Mouse (Mus musculus) G1E-ER4 (cell line): ENCODE measurements around the gene Pear1. TPM values are rescaled to one million over a fixed set of nuclear protein-coding genes. Genes with fewer than 3 reads are reported as not detected.

Experiments used
- GATA1 ChIP-seq: IDR thresholded peaks from one replicate; pipeline ENCODE4 v1.8.0; 2012; ENCODE audit warnings: low read length, inconsistent platforms
- polyA plus RNA-seq: library from polyadenylated mRNA; stranded (reverse); fragments of >175 nt; gene quantifications from 2 replicates; pipeline ENCODE4 v1.2.3, GENCODE M21; 2012

Pear1 gene
- polyA plus RNA-seq, 1 experiment, result not detected

DNA sequence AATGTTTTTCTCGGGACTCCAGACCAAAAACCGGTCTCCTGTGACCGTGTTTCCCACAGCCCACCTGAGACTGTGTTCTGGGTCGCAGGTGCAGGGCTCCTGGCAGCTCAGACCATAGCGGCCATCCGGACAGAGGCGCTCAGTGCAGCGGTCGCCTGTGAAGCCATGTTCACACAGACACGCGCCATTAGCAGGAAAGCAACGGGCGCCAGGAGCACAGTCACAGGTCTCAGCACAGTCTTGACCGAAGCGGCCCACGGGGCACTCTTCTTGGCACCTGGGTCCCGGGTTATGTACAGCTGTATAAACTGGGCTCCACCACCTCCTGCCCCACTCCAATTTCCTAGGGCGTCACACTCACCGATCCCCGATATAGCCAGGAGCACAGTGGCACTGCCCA lies 67.6 kb downstream of the Pear1 start:
- TF ChIP-seq GATA1, result no peak

DNA sequence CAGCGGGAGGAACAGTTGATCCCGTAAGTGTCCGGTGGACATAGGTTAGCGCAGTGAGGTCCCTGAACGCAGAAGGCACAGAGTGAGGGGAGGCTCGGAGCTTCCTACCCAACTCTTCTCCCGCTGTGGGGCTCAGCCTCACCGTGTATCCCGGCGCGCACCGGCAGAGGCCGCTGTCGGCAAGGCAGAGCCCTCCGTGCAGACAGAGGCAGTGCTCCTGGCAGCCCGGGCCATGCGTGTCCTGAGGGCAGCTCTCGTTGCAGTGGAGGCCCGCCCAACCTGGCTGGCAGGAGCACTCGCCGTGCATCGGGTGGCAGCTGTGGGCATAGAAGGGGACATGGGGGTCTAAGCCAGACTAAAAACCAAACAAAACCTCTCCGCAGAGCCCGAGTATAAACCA lies 68.1 kb downstream of the Pear1 start:
- TF ChIP-seq GATA1, result no peak

DNA sequence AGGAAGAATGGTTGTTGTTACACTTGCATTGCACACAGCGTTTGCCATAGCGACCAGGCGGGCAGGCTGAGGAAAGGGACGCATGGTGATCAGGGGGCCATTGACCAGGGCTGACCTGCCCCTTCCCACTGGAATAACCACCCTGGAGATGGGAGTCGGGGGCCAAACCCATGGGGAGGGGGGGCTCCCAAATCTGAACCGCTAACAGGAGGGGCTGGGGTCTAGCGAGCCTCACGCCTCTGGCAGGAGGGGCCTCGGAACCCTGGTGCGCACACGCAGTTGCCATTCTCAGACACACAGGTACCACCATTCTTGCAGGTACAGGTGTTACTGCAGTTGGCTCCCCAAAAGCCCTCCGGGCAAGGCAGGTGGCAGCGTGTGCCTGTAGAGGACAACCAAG lies 70.3 kb downstream of the Pear1 start:
- TF ChIP-seq GATA1, result no peak

DNA sequence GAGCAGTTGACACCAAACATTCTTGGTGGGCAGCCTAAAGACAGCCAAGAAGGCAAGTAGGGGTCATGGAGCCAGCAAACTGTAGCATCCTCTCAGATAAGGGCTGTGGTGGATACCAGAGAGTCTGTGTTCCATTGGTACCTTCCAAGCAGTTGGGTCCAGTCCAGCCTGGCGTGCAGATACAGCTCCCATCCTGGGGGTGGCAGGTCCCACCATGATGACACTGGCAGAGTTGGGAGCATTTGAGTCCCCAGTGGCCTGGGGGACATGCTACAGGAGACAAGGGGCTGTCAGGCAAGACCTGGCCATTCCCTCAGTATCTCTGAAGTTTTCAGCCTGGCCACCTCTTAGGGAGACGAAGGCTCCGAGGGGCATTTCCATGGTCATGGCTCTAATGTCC lies 71.5 kb downstream of the Pear1 start:
- TF ChIP-seq GATA1, result no peak

DNA sequence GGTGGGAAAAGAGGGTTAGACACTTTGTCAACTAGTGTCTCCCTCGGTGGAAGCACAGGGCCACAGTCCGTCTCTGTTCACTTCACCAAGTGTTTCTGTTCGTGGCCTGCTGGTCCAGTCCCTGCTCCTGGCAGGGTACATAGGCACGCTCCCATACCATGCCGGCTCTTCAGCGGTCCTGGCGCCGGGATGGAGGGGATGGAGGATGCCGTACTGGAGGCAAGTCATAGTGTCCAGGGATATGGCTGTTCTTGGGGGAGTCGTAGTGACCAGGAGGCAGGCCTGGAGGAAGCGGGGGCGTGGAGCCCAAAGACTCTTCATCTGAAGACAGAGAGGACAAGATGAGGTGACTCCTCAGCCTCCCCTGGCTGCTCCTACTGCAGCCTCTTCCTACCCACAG lies 74.1 kb downstream of the Pear1 start:
- TF ChIP-seq GATA1, result no peak

DNA sequence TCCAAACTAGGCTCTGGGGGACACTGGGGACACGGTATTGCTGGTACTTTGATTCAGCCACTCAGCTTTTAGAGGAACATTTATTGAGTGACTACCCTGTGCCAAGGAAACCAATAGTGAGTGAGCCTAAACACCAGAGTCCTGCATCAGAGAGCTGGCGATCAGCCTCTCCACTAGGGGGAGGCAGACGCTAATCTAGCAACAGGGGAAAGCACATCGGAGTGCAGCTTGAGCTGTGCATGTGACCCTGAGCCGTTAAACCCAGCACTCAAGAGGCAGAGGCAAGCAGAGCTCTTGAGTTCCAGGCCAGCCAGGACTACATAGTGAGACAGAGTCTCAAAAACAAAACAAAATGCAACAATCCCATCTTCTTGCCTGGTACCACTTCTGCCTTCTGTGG lies 75.1 kb downstream of the Pear1 start:
- no peak for TF ChIP-seq GATA1

DNA sequence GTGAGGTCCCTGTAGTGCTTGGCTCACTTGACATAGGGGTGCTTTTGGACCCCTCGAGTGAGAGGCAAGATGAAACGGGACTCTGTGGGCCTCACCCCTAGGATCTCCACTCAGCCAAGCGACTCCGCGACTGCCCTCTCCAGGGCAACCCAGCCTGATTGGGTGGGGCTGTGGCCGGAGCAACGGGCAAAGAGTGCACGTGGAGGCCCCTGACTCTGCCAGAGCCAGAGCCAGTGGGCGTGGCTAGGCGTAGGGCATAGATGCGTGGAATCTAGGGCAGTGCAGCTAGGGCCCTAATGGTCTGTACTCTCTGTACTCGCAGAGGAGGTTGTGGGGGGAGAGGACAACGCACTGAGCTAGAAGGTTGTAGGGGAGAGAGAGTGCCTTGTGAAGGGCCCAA lies 75.7 kb downstream of the Pear1 start, which contains the start of gene Lrrc71:
Lrrc71 (minus strand) TSS at position 195 of the 400 bp plus-strand sequence.
- TF ChIP-seq GATA1, result no peak

DNA sequence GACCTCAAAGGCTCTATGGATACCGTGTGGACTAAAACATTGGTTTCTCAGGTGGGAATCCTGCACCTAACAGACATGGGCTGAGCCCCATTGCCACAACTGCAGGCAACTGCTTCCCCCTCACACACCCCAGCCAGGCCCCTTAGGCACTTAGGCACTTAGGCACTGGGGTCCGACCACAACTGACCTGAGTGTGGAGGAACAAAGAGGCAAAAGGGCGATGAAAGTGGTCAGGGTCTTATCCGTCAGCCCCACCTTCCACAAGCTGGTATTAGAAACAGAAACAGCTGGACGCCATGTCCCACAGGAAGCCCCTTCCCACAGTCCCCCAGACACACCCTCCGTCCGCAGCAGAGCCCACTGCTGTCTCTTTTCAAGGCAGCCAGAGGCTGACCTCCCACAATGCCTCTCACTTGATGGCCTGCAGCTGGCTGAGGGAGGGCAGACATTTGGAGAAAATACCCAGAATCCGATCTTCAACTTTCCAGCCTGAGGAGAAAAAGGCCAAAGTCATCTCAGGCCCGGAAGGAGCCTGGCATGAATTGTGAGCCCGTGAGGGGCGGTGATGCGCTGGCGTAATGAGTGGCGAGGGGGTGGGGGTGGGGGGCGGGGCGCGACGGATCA lies 79.0 kb downstream of the Pear1 start:
- TF ChIP-seq GATA1, result no peak

DNA sequence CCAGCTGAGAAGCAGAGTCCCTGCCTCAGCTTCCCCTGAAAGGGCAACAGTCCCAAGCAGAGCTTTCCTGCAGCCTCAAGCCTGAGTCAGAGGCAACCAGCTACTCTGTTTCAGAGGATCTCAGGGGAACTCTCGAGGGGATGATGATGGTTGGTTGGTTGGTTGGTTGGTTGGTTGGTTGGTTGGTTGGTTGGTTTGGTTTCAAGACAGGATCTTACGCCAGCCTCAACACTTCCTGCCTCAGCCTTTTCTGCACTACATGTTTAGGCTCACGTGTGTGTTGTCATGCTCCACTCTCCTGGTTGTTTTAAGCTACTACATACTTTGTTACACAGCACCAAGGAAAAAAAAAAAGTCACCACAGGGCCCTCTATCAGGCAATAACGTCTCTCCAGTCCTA lies 80.2 kb downstream of the Pear1 start:
- TF ChIP-seq GATA1, result no peak

DNA sequence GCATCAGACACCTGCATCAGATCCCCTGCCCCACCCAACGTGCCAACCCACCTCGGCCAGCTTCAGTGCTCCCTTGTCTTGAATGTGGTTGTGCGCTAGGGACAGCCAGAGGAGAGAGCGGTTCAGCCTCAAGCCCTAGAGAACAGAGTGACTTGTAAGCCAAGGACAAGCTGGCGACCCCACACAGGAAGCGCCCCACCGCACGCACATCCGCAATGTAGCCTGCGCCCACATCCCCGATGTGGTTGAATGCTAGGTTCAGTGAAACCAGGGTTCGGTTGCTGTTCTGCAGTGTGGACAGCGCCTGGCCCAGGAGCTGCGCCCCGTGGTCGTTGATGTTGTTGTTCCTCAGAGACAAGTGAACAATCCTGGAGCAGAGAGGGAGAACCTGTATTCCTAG lies 81.4 kb downstream of the Pear1 start:
- no peak for TF ChIP-seq GATA1

DNA sequence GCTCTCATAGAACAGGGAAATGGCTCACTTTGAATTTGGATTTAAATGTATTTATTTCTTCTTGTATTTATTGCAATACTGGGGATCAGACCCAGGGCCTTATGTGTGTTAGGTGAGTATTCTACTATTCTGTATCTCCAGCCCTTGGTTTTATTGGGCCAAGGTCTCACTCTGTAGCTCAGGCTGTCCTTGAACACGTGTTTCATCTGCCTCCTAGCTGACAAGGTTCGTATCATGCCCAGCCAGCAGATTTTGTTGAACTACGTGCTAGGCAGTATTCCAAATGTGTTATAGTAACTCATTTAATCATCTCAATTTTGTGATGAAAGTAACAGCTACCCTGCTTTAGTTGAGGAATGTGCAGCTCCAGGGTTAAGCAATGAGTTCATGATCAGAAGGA lies 82.1 kb downstream of the Pear1 start:
- TF ChIP-seq GATA1, result no peak

DNA sequence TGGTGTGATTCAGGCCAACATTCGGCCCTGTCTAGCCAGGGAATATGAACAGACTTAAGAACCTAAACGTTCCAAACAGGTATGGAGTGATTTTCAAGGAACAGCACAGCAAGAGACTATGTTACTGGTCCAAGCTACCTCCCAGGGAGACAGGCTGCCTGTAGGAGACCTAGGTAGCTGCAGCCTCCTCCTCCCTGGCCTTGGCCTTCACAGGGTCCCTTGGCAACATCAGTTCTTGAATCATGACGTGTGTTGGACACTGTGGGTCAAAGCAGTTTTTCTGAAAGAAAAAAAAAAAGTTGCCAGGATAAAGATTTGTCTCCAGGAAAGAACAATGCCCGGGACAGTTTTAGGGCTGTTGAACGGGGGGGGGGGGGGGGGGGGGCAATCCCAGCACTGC lies 85.2 kb downstream of the Pear1 start:
- TF ChIP-seq GATA1, result no peak

DNA sequence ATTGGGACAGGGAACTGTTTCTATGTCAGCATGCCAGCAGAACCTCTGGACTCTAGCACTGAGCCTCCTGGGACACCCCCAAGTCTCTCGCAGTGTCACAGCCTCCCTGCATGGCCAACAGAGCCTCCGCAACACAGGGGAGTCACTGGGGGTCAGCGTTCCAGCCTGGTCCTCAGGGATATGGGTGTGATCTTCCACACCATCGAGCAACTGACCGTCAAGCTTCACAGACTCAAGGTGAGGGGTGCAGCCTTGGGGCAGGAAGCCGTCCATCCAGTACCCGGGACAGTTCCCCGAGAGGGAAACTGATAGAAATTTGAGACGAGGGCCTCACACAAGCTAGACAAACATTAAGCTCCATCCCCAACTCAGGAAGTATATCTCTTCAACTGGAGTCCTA lies 88.8 kb downstream of the Pear1 start:
- no peak for TF ChIP-seq GATA1

DNA sequence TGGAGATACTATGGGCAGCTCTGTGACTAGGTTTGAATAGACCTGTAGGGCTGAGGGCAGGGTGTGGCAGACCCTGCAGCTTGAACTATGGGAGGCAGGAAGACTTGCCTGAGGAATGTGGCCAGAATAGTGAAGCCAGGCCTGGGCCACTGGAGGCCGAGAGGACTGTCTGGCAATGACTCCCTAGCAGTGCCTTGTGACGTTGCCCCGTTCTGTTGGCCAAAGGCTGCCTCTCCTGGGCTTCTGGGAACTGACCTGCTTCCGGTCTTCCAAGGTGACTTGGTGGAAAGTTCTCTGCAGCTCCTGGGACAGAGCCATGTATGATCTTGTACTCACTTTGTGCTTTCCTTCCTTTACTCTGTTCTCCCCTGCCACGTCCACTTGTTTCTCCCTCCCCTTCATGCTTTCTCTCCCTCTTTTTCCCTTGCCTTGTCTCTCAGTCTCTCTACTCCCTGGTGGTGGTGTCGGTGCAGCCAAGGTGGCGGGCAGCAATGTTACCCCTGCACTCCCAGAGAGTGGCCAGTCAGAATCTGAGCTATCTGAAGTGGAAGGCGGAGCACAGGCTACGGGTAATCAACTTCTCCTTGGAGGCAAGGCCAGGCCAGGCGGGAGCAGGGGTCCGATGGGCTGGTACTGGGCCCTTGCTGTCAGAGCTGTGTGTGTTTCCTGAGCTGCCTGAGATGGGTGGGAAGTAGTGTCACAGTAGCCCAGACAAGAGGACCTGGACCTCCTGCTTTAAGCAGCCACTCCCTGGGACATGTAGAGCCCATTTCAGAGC lies 89.9 kb downstream of the Pear1 start:
- TF ChIP-seq GATA1, result no peak

DNA sequence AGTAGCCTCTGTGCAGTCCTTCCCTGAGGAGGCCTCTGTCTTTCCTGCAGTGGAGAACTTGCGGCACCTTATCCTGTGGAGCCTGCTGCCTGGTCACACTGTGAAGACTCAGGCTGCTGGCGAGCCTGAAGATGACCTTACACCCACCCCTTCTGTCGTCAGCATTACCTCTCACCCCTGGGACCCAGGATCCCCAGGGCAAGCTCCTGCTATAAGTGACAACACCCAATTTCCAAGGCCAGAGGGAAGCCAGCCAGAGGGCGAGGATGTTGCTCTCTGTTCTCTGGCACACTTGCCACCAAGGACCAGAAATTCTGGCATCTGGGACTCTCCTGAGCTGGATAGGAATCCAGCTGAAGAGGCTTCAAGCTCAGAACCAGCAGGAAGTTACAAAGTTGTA lies 91.0 kb downstream of the Pear1 start:
- TF ChIP-seq GATA1, result no peak

DNA sequence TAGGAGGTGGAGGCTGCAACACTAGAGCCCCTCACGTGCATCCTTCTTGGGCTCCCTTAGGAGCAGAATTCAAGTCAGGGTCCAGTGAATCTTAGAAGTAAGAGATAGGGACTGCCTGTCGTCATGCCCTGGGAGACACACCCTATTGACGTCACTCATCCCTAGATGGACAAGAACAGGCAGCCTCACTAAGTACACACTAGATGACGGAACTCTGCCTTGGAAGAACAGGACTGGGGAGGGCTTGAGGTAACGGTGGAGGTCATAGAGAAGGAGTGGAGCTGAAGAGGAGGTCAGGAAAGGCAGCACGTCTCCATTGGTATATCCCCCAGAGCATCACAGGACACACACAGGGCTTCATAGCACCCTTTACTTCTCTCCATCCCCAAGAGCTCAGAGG lies 95.4 kb downstream of the Pear1 start:
- TF ChIP-seq GATA1, result no peak

DNA sequence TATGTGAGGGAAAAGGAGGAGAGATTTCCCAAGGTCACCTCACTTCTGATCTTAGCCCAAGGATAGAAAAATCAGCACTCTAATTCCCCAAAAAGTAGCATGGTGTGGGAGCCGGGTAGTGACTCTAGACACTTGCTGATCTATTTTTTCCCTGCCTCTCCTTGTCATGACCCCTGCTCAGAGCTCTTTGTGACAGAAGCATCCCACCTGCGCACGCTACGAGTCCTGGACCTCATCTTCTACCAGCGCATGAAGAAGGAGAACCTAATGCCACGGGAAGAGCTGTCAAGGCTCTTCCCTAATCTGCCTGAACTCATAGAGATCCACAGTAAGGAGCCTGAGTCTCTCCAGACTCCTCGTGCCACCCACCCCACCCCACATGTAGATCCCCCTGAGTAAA lies 97.9 kb downstream of the Pear1 start:
- no peak for TF ChIP-seq GATA1
